Mouse (Mus musculus) heart, postnatal 4 days (tissue): Measurements from ENCODE around the gene Stoml1. TPM values are rescaled to one million over a fixed set of nuclear protein-coding genes. Genes with fewer than 3 reads are reported as not detected.
A peak's percentile ranks its signal among the peaks of the same experiment; 100 is the strongest.

ENCODE experiments used
- DNase-seq: peaks from one replicate; pipeline ENCODE4 v3.0.0; 2021
- total RNA-seq, 2 experiments: library from RNA; stranded (reverse); gene quantifications; 2 replicates each; pipeline ENCODE4 v1.2.3; 2021

Stoml1 gene
- total RNA-seq, 2 experiments from 2014 or later: 14.2 to 17.1 TPM

DNA sequence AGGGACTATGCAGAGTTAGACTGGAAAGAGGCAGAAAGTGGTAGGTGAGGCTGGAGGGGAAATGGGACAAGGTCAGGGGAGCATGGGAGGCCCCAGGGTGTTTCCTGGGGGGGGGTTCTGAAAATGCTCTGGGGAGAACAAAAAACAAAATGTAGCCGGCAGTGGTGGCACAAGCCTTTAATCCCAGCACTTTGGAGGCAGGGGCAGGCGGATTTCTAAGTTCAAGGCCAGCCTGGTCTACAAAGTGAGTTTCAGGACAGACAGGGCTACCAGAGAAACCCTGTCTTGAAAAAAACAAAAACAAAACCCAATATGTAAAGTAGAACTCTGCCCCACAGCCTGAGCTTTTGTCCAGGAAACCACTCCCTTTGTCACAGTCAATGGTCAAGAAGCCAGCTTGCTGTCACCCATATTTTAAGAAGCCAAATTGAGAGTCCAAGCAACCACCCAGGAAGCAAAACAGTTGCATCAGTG lies 19.1 kb downstream of the Stoml1 start:
- no peak for DNase-seq

- DNase-seq: no peak
Observed at GRCm38 (mm10) chr9:58272855-58273254, 19.9 kb downstream of the Stoml1 start.

- no peak for DNase-seq
Observed at GRCm38 (mm10) chr9:58274101-58274604, 21.2 kb downstream of the Stoml1 start.

DNA sequence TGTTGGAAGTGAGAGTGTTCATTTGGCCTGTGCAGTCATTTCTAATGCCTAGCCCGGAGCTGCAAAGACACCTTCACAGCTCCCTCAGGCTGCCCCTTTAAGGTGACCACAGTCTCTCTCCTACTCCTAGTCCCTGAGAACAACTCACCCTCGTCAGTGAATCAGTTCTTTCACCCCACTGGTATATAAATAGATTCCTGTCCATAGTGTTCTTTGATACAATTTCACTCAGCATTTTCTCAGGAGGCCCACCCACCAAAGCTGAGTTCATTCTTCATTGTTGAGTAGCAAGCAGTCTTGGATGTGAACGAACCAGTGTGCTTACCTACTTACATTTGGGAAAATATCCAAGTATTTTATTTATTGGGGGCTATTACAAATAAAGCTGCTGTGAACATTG lies 21.7 kb downstream of the Stoml1 start:
- DNase-seq: no peak

- peak; percentile 37 for DNase-seq
Observed at GRCm38 (mm10) chr9:58275115-58275774, 22.3 kb downstream of the Stoml1 start.

DNA sequence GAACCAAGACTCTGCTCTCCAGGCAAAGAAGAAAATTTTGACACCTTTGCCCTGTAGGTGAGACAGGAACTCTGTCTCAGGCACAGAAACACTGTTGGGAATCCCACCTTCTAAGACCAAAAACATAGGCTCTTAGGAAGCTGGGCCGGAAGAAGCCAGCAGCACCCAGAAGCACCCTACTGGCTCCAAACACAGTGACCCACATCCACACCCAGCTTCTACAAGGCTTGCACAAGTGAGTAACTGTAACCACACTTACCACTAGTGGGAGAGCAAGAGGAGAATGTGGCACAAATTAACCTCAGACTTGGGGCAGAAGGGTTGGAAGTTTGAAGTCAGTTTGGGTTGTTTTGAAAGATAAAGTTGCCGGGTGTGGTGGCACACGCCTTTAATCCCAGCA lies 22.8 kb downstream of the Stoml1 start:
- DNase-seq: no peak

DNA sequence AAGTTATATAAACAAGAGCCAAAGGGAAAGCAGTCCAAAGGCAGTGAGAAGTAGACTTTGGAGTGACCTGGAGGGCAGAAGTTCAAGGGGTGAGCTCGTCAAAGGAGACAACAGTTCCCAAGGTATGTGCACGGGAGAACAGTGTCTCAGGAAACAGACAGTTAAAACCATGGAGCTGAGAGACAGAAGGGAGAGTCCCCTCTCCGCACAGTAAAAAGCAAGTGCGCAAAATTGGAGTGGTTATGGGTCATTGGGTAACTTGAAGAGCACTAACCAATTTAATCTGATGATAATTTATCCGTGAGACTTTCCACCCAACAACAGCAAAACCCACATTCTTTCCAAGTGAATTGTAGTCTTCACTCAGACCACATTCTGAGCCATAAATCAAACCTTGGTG lies 23.4 kb downstream of the Stoml1 start:
- no peak for DNase-seq

GRCm38 (mm10) chr9:58278313-58278712 lies 25.3 kb downstream of the Stoml1 start:
- no peak for DNase-seq

- DNase-seq: no peak
Observed at GRCm38 (mm10) chr9:58278821-58279723, 26.1 kb downstream of the Stoml1 start.

DNA sequence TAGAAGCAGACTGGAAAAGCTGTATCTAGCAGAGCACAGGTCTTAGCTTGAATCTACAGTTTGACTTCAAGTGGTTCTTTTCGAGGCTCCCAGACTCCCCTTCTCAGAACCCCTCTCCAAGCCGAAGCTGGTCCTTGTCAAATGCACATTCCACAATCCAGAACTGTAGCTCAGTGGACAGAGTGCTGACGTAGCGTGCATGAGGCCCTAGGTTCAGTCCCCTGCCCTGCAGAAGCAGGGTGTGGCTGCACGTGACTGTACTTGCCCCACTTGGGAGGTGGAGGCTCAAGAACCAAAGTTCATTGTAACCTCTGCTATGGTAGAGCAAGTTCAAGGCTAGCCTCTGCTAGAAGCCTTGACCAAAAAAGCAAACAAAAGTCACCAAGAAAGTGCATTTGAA lies 26.8 kb downstream of the Stoml1 start:
- no peak for DNase-seq

- peak; percentile 77 for DNase-seq
Observed at GRCm38 (mm10) chr9:58280259-58281109, 27.5 kb downstream of the Stoml1 start.

DNA sequence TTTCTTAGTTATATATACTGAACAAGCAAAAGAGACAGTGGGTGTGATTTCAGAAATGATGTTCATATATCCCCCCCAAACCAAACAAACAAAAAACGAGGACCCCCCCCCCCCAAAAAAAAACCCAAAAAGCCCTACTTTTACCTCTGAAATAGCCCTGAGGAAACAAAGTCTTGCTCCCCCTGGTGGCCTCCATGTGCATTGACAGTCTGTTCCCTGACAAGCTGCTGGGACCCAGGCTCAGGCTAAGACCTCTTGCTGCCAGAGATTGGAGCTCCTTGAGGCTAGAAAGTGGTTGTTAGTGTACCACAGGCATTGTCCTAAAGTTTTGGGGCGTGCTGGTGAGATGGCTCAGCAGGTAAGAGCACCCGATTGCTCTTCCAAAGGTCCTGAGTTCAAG lies 28.6 kb downstream of the Stoml1 start:
- DNase-seq: no peak

DNA sequence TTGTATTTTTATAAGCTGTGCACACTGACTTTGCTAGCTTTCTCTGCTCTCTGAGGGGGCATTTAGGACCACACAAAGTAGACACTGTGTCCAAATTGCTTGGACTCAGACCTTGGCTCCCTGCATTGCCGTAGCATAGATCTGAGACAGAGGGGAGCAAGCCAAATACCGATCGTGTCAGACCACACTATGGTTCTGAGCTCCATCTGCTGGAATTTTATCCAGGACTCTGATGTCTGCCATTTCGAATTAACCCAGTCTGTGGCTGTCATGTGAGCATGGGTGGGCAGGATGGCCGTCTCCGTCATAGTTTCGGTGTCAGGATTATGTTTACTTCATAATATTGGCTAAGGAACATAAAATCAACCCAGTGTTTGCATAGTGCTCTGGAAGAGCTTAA lies 30.5 kb downstream of the Stoml1 start:
- DNase-seq: no peak

DNA sequence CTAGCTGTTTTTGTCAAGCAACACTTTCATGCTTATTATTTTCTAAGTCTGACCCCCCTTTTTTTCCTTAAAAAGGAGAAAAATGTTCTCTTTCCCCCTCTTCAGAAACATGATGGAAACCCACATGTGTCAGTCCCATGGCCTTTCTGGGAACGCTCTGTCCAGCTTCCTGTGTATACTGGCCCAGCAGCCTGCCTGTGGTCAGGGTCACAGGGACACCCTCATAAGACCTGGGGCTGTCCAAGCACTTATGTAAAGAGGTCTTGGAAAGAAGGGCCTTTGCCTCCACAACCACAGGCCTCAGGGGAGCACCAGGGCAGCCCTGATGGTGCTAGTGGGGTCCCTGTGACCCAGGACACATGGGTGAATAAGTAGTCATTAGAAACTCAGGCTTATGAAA lies 36.1 kb downstream of the Stoml1 start:
- DNase-seq: no peak

DNA sequence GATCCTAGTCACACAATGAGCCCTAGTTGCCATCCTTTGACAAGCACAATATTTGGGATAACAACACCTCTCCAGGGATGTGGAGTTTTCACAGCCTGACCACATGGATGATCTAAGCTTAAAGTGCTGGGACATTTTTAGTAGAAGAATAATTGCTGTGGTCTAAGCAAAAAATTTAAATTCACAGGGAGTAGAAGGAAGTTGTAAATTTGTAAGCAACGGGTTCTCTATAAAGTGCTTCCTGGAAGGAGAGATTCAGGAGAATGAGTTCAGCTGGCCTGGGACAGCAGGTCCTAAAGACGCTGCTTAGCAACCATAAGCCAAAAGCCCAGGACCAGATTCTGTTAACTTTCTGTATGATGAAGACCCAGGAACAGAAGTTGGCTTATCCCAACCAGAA lies 36.9 kb downstream of the Stoml1 start:
- DNase-seq: no peak

- DNase-seq: no peak
Observed at GRCm38 (mm10) chr9:58294527-58294926, 41.6 kb downstream of the Stoml1 start.

GRCm38 (mm10) chr9:58295345-58295744 lies 42.4 kb downstream of the Stoml1 start:
- no peak for DNase-seq

DNA sequence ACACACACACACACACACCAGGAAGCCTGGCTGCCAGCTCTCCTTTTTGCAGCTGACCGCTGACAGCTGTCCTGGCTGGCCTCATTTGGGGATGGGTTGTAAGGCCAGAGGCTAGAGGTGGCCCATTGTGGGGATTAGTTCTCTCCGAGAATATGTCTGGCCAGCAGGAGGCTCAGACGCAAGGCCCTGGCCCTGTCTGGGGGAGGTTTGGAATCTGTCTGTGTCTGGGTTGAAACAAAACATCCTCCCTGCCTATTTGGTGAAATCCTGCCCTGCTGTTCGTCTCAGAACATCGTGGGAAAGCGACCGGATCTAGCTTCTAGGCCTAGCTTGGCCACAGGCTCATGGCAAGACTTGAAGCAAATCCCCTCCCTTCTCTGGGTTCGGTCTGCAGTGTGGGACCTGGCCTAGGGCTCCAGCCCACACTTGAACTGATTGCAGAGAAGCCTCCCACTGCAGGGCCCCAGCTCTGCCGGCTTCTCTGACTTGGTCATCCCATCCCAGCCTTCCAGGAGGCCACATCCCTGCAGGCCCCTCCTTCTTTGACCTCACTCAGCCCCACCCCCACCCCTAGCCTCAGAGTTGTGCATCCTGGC lies 42.9 kb downstream of the Stoml1 start:
- DNase-seq: peak; percentile 66

GRCm38 (mm10) chr9:58297065-58297464 lies 44.1 kb downstream of the Stoml1 start:
- no peak for DNase-seq

DNA sequence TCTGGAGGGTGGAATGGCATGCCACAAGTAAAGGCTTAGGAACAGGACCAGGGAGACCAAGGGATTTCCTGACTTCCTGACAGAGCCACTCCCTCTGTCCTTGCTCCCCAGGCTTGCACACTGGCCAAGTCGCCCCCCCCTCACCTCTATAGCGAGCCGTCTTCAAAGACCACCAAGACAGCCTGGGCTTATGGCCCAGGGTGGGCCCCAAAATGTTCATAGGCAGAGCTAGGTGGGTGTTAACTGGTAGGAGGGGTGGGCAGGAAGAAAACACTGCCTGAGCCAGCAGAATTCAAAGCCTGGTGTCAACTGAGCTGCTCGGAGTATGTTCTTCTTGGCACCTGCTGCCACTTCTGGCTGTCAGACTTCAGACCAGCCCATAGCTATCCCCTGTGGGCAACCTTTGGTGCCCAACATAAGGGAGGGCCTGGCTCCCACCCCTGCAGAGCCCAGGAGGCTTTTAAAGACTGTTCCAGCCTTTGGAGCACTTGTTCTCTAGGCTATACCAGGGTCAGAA lies 45.1 kb downstream of the Stoml1 start:
- no peak for DNase-seq

- DNase-seq: peak; percentile 61
Observed at GRCm38 (mm10) chr9:58299356-58299799, 46.4 kb downstream of the Stoml1 start.

DNA sequence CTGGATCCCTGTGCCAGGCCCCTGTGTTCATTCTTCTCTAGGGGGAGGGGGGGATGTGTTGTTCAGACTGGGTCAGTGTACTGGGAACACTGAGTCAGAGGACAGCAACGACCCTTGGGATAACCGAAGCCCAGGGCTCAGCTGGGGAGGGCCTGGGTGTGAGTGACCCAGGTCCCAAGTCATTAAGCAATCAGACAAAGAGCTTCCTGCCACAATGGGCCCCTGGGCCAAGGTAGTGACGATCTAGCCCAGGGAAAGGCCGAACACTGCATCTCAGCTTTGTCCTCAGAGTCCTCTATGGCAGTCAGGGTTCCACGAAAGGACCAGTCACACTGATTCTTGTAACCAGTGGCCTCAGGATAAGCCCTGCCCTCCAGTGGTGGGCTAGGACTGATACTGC lies 50.2 kb downstream of the Stoml1 start:
- DNase-seq: no peak
